Mouse (Mus musculus) heart, postnatal 0 days (tissue): ENCODE measurements around the gene 1810010H24Rik. TPM values are rescaled to one million over a fixed set of nuclear protein-coding genes. Genes with fewer than 3 reads are reported as not detected.
"Not testable (repeated sequence)": the region's sequence is repeated elsewhere in the genome, so short reads cannot be mapped to it uniquely, and the experiment has no call there.

Source experiments
- ATAC-seq: fragments of 200-750 bp; cut with Nextera tagmentation; 2 replicates; pipeline ENCODE4 v1.8.0; 2017; ENCODE audit warnings: low read depth, moderate number of reproducible peaks, moderate library complexity; ENCODE audit not compliant: insufficient read depth
- DNase-seq: peaks from one replicate; pipeline ENCODE4 v3.0.0-alpha.2; 2016; ENCODE audit warnings: low spot score
- H3K27ac ChIP-seq: fragments of 300-500 bp; sonication (generic); 2 replicates; pipeline ENCODE4 v1.5.1; 2014; ENCODE audit warnings: low read depth, mild to moderate bottlenecking
- H3K27me3 ChIP-seq: fragments of 300-500 bp; sonication (generic); 2 replicates; pipeline ENCODE4 v1.6.1; 2014; ENCODE audit warnings: low read length, mixed read lengths; ENCODE audit not compliant: control insufficient read depth, insufficient read depth
- H3K36me3 ChIP-seq: fragments of 300-500 bp; sonication (generic); replicated peaks from 2 replicates; pipeline ENCODE4 v1.6.1; 2014; ENCODE audit warnings: low read length, mixed read lengths; ENCODE audit not compliant: control insufficient read depth, insufficient read depth
- H3K4me1 ChIP-seq: fragments of 300-500 bp; sonication (generic); 2 replicates; pipeline ENCODE4 v1.6.1; 2014; ENCODE audit warnings: antibody characterized with exemption; ENCODE audit not compliant: control insufficient read depth, insufficient read depth
- H3K4me2 ChIP-seq: fragments of 300-500 bp; sonication (generic); 2 replicates; pipeline ENCODE4 v1.6.1; 2014; ENCODE audit warnings: low read depth, mild to moderate bottlenecking, low read length, moderate library complexity
- H3K4me3 ChIP-seq: fragments of 300-500 bp; sonication (generic); 2 replicates; pipeline ENCODE4 v1.5.1; 2014; ENCODE audit warnings: low read depth, low read length
- H3K9ac ChIP-seq: fragments of 300-500 bp; sonication (generic); replicated peaks from 2 replicates; pipeline ENCODE4 v1.6.1; 2014; ENCODE audit warnings: low read depth, low read length, mixed read lengths
- H3K9me3 ChIP-seq: fragments of 300-500 bp; sonication (generic); replicated peaks from 2 replicates; pipeline ENCODE4 v1.6.1; 2016; ENCODE audit warnings: low read length; ENCODE audit not compliant: control insufficient read depth
- CTCF ChIP-seq: IDR thresholded peaks from 2 replicates; pipeline ENCODE4 v1.5.1; 2016; ENCODE audit warnings: antibody characterized with exemption, control low read depth, low read depth
- EP300 ChIP-seq: IDR thresholded peaks from 2 replicates; pipeline ENCODE4 v1.6.1; 2016; ENCODE audit warnings: antibody characterized with exemption, low read depth
- WGBS: fragments of 180-500 bp; shearing (Covaris S2); extraction: QIAGEN DNeasy Blood & Tissue Kit; methylation state at CpG from one replicate; pipeline ENCODE4 v1.1.7; 2014; 5-methylcytosine and 5-hydroxymethylcytosine counted together
- polyA plus RNA-seq: library from polyadenylated mRNA; unstranded; fragments of >200 nt; fragmentation: Nextera tagmentation; extraction: Ambion mirVana; gene quantifications from 2 replicates; pipeline ENCODE4 v1.2.1, GENCODE M21; 2015
- total RNA-seq: library from RNA; depleted of rRNA; stranded (reverse); fragments of >200 nt; gene quantifications from 2 replicates; pipeline ENCODE4 v1.2.3, GENCODE M21; 2014; ENCODE audit warnings: low replicate concordance

Gene 1810010H24Rik
- total and polyA plus RNA-seq, 2 experiments from 2014 or later, result 1.7 to 2.6 TPM

DNA sequence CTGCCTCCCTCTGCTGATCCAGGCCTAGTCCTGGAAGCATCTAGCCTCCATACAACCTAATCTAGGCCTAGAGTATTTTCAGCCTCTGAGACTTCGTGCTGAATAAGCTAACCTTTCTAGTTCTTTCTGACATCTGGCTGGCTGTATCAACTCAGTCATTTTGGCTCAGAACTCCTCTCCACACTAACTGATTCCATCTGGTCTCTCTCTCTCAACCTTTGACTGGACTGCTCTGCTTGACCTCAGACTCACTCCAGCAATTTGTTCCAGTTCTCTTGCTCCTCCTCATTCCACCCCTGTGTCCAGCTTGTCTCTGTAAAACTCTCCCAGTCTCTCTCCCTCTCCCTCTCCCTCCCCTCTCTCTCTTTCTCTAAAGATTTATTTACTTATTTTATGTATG is 8.6 kb upstream of the 1810010H24Rik start:
- no peak overlapping the region for H3K27ac ChIP-seq
- ATAC-seq, result no peak

GRCm38 (mm10) chr11:107017339-107017886 is 8.1 kb upstream of the 1810010H24Rik start:
- no peak overlapping the region for H3K4me3 ChIP-seq
- 64% methylated on average over 6 of the region's 6 CpGs for WGBS
- no peak overlapping the region for H3K27ac ChIP-seq
- H3K9ac ChIP-seq, result no peak overlapping the region
- no peaks in the 10 kb centered on the region for H3K36me3 ChIP-seq
- H3K4me1 ChIP-seq, result no peaks in the 10 kb centered on the region
- no peak overlapping the region for H3K4me2 ChIP-seq
- no peak for DNase-seq
- TF ChIP-seq EP300 (no peak), CTCF (no peak)
- no peak for ATAC-seq
- no peaks in the 10 kb centered on the region for H3K27me3 ChIP-seq
- H3K9me3 ChIP-seq, result no peaks in the 10 kb centered on the region

More for the DNA sequence above, 8.6 kb upstream of the 1810010H24Rik start:
- TF ChIP-seq EP300, result no peak
- TF ChIP-seq CTCF, result no peak
- Histone ChIP-seq H3K27me3 (no peaks in the 10 kb centered on the region), H3K9ac (no peak overlapping the region), H3K4me3 (no peak overlapping the region), H3K36me3 (no peaks in the 10 kb centered on the region), H3K4me1 (no peaks in the 10 kb centered on the region), H3K4me2 (no peak overlapping the region), H3K9me3 (no peaks in the 10 kb centered on the region)
- 51% methylated on average over 1 of the region's 1 CpGs for WGBS
- no peak for DNase-seq

- H3K9ac ChIP-seq, result no peak overlapping the region
- no peak for ATAC-seq
- no peak overlapping the region for H3K4me2 ChIP-seq
- no peak overlapping the region for H3K4me3 ChIP-seq
- TF ChIP-seq EP300 (no peak), CTCF (peak; percentile 32)
- no peaks in the 10 kb centered on the region for H3K4me1 ChIP-seq
- 31% methylated on average over 8 of the region's 8 CpGs for WGBS
- no peaks in the 10 kb centered on the region; the same call in 1 of the 2 replicates for H3K27me3 ChIP-seq
- no peak overlapping the region for H3K27ac ChIP-seq
- H3K9me3 ChIP-seq, result no peaks in the 10 kb centered on the region
- no peaks in the 10 kb centered on the region for H3K36me3 ChIP-seq
- no peak for DNase-seq
Observed at GRCm38 (mm10) chr11:107018606-107019005, 6.9 kb upstream of the 1810010H24Rik start.

- Histone ChIP-seq H3K4me3 (no peak overlapping the region), H3K27me3 (no peaks in the 10 kb centered on the region; the same call in 1 of the 2 replicates), H3K27ac (no peak overlapping the region), H3K9ac (no peak overlapping the region), H3K36me3 (no peaks in the 10 kb centered on the region), H3K4me2 (no peak overlapping the region), H3K9me3 (no peaks in the 10 kb centered on the region), H3K4me1 (no peaks in the 10 kb centered on the region)
- 75% methylated on average over 4 of the region's 4 CpGs for WGBS
- DNase-seq (no peak), ATAC-seq (no peak)
- TF ChIP-seq EP300 (no peak), CTCF (no peak)
Observed at GRCm38 (mm10) chr11:107019318-107019717, 6.2 kb upstream of the 1810010H24Rik start.

DNA sequence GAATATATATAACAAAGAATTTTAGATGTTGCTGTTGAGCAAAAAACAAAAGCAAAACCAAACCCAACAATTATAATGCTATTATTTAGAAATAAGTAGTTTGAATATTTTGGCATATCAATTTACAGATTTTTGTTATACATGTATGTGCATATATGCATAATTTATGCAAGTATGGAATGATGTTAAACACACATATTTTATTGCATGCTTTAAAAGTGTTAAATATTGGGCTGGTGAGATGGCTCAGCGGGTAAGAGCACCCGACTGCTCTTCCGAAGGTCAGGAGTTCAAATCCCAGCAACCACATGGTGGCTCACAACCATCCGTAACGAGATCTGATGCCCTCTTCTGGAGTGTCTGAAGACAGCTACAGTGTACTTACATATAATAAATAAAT is 5.8 kb upstream of the 1810010H24Rik start:
- H3K9ac ChIP-seq, H3K36me3 ChIP-seq, ATAC-seq, H3K27ac ChIP-seq, H3K9me3 ChIP-seq, H3K4me3 ChIP-seq, H3K4me1 ChIP-seq, DNase-seq, H3K27me3 ChIP-seq, H3K4me2 ChIP-seq: not testable (repeated sequence)
- WGBS, result 89% methylated on average over 3 of the region's 5 CpGs

- Histone ChIP-seq H3K9me3 (no peaks in the 10 kb centered on the region), H3K27ac (no peak overlapping the region), H3K27me3 (peaks cover 4% of the 10 kb centered on the region; the same call in 1 of the 2 replicates), H3K9ac (no peak overlapping the region), H3K4me2 (no peak overlapping the region), H3K4me3 (no peak overlapping the region), H3K36me3 (no peaks in the 10 kb centered on the region), H3K4me1 (peaks cover 13% of the 10 kb centered on the region; the same call in 1 of the 2 replicates)
- ATAC-seq, result no peak
- 84% methylated on average over 13 of the region's 13 CpGs for WGBS
- DNase-seq, result no peak
- TF ChIP-seq CTCF (no peak), EP300 (no peak)
Observed at GRCm38 (mm10) chr11:107022050-107022683, 3.3 kb upstream of the 1810010H24Rik start.
